Mouse (Mus musculus) yolk sac, embryonic 10.5 days (tissue): ENCODE measurements around the gene Eml5.

ENCODE experiments used
- DNase-seq: peaks from one replicate; pipeline ENCODE4 v3.0.0-alpha.2; 2017; ENCODE audit warnings: low spot score

Gene Eml5

DNA sequence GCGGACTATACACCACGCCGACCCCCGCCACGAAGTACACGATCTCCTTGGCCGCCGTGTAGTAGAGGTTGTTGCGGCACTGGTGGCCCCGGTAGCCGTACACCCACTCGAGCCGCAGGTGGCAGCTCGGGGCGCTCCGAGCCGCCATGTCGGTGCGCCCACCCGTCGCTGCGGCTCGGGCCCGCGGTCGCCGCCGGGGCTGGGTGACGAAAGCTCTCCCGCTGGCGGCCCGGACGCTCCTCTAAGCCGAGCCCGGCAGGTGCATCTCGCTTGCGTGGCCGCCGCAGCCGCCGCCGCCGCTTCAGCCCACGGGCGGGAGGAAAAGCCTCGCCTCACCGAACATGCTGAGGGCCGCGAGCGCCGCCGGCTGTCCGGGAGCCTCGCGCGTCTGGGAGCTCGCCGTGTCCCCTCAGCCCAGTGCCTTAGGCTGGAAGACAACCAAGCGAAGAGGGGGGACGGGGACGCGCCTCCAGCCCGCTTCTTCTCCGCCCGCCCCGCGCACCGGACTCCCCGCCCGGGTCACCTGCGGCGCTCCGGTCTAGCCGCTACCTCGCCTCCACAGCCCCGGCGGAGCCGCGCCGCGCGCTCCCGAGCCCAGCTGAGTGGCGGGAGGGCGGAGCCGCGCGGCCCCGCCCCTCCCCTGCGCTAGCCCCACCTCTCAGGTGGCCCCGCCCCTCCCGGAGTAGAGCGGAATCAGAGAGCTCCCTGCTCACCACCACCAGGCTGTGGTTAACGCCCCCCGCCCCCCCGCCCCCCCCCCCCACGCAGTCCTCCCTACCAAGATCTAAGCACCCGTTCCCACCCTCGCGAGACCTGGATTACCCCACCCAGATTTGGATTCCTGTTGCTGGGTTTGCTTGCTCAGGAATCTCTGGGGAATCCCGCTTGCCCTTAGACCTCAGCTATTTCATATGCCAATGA lies at the start of gene Eml5:
Eml5 (minus strand) TSS at position 604 of the 921 bp plus-strand sequence.
- peak; percentile 90 for DNase-seq

GRCm38 (mm10) chr12:98932856-98933255 lies 31.6 kb upstream of the Eml5 start:
- DNase-seq, result no peak

DNA sequence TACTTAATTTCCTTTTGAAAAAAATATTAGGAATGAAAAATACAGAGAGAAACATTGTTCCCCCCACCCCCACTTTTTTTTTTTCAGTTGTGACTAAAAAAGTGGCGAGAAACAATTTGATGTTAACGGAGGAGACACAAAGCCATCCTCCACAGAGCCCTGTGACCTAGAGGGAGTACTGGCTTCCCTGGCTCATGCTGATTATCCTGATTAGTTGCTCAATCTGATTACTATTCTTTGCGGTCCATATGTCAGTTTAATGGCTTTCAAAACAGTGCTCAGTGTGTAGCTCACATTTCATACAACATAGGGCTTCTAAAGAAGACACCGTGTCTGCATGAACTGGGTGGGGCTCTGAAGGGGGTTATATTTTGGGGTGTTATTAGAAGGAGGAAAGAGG lies 31.2 kb upstream of the Eml5 start:
- DNase-seq, result no peak

- no peak for DNase-seq
Measured at GRCm38 (mm10) chr12:98931174-98931573, 29.9 kb upstream of the Eml5 start.

DNA sequence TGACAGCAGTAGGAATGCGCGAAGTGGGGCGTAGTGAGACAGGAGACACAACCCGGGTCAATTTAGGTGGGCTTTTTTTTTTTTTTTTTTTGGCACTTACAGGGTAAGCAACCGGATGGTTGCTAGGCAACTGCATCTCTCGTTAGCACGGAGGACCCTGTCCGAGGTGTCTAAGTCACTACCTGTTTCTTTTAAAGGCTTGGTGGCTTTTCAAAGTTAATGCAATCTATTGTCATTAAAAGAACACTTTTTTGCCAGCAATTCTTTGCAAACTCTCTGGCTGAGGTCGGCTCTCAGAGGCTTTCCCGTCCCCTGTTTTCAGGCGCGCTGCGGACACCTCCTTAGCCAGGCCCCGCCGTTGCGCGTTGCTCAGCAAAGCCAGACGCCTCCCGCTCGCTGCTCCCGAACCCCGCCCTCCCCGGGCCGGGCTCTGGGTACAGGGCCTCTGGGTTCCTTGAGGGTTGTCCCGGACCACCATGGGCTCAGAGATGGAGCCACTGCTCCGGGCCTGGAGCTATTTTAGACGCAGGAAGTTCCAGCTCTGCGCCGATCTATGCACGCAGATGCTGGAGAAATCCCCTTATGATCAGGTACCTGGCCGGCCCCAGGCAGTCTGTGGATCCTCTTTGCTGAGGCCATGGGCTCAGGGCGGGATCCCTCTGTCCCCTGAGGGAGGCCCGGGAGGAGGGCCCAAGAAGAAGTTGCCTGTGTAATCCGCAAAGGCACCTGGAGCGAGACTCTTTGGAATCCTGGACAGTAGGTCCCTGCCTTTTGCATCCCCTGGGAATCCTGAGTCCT lies 19.1 kb upstream of the Eml5 start, which contains the start of gene Ttc8:
Ttc8 (plus strand) TSS at position 381 of the 798 bp plus-strand sequence.
- DNase-seq, result peak; percentile 88

GRCm38 (mm10) chr12:98910096-98910495 lies 8.8 kb upstream of the Eml5 start:
- DNase-seq, result no peak

DNA sequence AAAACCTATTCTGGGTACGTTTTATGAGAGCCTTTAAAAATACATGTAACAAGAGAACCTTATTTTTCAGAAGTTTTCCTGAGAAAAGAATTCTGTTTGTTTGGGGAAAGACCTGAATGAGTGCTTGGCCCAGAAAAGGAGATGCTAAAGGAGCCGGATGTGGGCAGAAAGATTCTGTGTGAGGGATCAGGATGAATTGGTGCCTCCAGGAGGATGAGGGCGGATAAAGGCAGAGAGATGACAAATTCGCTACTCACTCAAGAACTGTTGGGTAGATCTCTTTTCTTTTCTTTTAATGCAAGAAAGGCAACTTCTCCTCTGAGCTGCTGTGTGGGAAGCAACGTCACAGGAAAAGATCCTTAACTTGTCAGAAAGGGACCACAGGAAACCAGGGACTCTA lies 4.2 kb upstream of the Eml5 start:
- DNase-seq, result no peak

GRCm38 (mm10) chr12:98900341-98900880 lies 873 bp downstream of the Eml5 start:
- DNase-seq, result peak; percentile 27

DNA sequence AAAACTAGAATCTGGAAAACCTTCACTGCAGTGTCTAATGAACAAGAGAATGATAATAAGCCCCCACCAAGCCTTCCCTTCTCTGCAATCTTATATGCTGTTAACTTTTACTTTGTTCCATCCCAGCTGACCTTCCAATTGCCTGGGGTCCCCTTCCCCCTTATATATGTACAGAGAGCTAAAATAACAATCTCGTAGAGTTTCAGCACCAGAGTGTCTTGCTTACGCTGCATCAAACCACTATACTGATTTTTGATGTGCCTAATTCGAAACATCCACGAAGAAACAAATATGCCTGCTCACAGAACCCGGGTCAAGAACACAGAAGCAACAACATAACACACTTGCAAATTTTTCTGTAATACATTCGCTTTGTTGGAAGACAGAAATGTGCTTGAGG lies 1.6 kb downstream of the Eml5 start:
- DNase-seq, result no peak

DNA sequence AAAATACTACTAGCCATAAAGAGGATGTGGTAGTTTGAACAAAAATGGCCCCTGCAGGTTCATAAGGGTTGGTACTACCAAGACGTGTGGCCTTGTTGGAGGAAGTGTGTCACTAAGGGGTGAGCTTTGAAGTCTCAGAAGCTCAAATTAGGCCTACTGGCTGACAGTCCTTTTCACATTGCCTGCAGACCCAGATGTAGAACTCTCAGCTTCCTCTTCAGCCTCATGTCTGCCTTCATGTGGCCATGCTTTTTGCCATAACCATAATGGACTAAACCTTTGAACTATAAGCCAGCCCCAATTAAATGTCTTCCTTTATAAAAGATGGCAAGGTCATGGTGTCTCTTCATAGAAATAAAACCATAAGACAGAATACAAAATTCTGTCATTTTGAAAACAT lies 4.5 kb downstream of the Eml5 start:
- no peak for DNase-seq

- DNase-seq, result no peak
Measured at GRCm38 (mm10) chr12:98884515-98884914, 16.8 kb downstream of the Eml5 start.

GRCm38 (mm10) chr12:98881796-98882195 lies 19.5 kb downstream of the Eml5 start:
- no peak for DNase-seq

DNA sequence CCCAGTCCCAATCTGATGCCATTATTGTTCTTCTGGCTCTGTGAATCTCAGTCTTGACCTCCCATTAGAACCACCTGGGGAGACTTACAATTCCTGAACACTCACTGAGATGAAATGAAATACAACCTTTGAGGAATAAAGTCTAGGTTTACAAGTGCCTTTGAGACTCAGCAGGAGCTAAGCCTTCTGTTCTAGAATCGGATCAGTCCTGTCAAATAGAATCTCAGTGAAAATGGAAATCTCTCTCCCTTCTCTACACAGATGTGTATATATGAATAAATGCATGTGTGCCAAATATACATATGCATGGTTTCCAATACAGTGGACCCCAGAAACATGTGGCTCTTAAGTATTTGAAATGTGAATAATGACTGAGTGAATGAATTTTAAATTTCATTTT lies 22.6 kb downstream of the Eml5 start:
- no peak for DNase-seq

DNA sequence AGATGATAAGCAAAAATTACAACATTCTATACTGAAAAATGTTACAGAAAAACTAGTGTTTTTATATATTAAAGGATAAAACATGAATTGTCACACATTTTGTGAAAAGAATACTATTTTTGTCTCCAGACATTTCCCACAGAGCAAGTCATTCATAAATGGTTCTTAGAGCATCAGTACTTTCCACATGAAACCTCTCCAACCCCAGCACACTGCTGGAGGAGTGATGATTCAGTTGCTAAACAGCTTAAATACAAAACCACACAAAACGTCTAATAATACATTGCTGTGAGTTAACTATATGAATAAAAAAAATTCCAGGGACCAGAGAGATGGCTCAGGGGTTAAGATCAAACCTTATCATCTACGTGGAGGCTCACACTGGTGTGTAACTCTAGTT lies 26.1 kb downstream of the Eml5 start:
- no peak for DNase-seq

- no peak for DNase-seq
Measured at GRCm38 (mm10) chr12:98872836-98873235, 28.4 kb downstream of the Eml5 start.

GRCm38 (mm10) chr12:98863436-98863835 lies 37.8 kb downstream of the Eml5 start:
- no peak for DNase-seq

GRCm38 (mm10) chr12:98860316-98860715 lies 41.0 kb downstream of the Eml5 start:
- DNase-seq, result no peak

DNA sequence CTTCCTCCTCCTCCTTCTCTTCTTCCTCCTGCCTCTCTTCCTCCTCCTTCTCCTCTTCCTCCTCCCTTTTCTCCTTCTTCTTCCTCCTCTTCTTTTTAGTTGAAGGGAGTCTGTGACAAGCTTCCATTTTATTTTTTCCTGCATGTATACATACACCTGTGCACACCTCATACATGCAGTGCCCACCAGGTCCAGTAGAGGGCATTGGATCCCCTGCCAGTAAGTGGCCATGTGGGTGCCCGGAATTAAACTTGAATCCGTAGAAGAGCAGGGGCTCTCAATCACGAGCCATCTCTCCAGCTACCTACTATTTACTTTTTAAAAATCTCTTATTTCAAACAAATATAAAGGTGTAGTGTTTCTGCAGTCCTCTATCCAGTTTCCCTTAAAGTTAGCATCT lies 50.5 kb downstream of the Eml5 start:
- DNase-seq, result peak; percentile 34

GRCm38 (mm10) chr12:98844774-98845173 lies 56.5 kb downstream of the Eml5 start:
- DNase-seq, result no peak

GRCm38 (mm10) chr12:98840135-98840534 lies 61.1 kb downstream of the Eml5 start:
- no peak for DNase-seq

DNA sequence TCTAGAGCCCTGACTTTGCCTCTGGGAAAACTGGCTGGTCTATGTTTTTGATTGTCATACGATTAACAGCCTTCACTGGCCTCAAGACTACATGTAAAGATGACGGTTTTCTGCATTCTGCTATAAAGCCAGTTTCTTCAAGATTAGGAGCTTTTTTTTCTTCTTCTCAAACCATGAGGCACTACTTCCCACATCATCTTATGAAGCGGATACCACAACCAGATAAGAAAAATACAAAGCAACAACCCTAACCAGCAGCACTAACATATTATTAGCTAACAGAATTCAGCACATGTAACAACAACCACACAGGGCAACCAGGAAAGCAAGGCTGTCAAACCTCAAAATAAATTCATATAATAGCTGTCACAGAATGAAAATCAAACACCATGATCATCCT lies 63.3 kb downstream of the Eml5 start:
- no peak for DNase-seq

GRCm38 (mm10) chr12:98835466-98835865 lies 65.8 kb downstream of the Eml5 start:
- DNase-seq, result no peak

DNA sequence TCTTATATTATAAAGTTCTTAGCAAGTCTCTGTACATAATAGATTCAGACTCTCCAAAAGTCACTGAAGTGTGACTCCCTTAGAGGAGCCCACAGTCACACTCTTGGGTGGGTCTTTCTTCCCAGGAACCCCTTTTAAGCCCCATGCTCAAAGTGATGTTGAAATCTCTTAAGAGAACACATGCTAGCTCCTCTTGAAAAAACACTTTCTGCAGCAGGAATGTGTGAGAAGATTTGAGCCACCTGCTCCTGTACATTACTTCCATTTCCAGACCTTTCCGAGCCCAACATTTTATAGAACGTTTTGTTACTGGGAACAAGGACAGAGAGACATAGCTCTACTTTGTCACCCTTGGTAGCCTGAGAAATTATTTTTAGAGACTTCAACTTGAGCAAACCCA lies 66.4 kb downstream of the Eml5 start:
- no peak for DNase-seq
